Mouse (Mus musculus) layer of hippocampus, postnatal 25 days (tissue): ENCODE results near the gene Pip5k1c. TPM values are rescaled to one million over a fixed set of nuclear protein-coding genes. Genes with fewer than 3 reads are reported as not detected.

Source experiments
- DNase-seq, 2 experiments: peaks; one replicate each; pipeline ENCODE4 v3.0.0; 2022; ENCODE audit warnings: mixed read lengths in 2 of 2, low spot score in 1 of 2; ENCODE audit errors: extremely low spot score in 1 of 2
- total RNA-seq, 2 experiments: library from RNA; stranded (reverse); gene quantifications; 2 replicates each; pipeline ENCODE4 v1.2.3; 2021

Gene Pip5k1c
- total RNA-seq, 2 experiments from 2014 or later = 306 to 318 TPM

DNA sequence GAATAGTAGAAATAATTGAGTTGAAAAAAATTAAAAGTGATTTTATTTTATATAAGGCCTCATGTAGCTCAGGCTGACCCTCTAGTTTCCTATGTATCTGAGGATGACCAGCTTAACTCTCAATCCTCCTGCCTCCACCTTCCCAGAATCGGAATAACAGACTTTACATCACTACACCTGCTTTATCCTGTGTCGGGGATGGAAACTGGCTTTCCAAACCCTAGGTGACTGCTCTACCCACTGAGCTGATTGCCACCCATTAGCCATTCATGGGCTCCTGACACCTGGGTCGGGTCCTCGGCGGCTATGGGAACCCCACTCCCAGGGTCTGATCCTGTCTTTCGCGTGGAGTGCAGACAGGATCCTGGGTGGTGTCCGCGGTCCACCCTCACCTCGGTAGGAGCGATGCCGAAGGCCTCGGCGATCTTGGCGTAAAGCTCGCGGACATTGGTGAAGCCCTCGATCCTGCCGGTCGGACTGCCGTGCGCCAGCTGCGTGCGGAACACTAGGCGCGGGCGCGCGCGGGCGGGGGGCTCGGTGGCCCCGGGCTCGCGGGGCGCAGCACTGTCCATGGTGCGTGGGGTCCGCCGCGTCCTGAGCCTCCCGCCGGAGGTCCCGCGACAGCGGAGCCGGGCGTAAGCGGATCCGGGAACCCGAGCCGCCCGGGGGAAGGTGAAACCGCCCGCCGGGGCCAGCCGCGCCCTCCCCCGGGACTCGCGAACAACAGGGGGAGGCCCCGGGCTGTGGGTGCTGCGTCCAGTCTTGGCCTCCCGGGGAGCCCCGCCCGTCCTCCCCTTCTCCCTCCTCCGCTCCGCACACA is 50.1 kb downstream of the Pip5k1c start, which contains the start of gene Gipc3:
Gene Gipc3, minus strand, starts transcription at position 581 of the 820 bp plus-strand sequence.
- no peak for DNase-seq

DNA sequence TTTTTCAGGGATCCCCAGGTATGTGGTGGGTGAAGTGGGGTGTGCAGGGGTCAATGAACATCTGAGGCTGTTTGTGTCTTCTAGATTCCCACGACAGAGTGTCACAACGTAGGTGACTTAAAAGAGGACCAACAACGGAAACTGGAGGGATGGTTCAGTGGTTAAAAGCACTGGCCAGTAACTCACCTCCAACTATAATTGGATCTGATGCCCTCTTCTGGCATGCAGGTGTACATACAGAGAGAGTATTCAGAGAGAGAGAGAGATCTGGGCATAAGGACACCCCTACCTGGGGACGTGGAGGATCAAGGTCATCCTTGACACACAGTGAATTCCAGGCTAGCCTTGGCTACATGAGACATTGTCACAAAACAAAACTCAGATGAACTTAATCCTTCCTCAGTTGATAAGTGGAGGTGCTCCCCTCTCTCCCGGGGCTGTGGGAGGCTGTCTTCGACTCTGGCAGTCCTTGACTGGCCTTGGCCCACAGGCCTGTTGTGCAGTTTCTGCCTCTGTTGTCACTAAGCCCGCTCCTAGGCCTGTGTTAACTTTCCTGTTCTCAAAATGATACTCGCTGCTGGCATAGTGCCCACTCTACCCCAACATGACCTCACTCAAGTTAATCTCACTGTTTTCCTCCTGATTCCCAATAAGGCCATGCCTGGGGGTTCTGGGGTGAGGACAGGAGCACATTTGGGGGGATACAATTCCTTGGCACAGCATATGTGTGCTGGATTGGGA is 51.8 kb downstream of the Pip5k1c start:
- no peak for DNase-seq

DNA sequence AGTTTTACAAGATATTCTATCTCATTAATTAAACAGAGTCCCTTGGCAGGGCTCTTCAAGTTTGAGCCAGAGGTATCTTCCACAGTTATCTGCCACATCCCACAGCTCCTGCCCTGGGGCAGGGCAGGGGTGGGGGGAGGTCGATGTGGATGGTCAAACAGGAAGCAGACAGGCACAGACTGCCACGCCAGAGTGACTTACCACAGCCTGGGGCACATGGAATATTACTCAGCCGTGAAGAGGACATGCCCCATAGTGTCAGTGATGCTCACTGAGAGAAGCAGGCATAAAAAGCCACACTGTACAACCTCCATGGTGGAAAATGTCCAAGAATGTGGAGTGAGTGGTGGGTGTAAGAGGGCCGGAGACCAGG is 52.4 kb downstream of the Pip5k1c start:
- DNase-seq = no peak

- no peak for DNase-seq
These were observed 53.8 kb downstream of the Pip5k1c start for GRCm38 (mm10) chr10:81346453-81347067.

GRCm38 (mm10) chr10:81349146-81349545 is 56.4 kb downstream of the Pip5k1c start:
- DNase-seq = no peak

GRCm38 (mm10) chr10:81349961-81350350 is 57.2 kb downstream of the Pip5k1c start:
- no peak for DNase-seq

DNA sequence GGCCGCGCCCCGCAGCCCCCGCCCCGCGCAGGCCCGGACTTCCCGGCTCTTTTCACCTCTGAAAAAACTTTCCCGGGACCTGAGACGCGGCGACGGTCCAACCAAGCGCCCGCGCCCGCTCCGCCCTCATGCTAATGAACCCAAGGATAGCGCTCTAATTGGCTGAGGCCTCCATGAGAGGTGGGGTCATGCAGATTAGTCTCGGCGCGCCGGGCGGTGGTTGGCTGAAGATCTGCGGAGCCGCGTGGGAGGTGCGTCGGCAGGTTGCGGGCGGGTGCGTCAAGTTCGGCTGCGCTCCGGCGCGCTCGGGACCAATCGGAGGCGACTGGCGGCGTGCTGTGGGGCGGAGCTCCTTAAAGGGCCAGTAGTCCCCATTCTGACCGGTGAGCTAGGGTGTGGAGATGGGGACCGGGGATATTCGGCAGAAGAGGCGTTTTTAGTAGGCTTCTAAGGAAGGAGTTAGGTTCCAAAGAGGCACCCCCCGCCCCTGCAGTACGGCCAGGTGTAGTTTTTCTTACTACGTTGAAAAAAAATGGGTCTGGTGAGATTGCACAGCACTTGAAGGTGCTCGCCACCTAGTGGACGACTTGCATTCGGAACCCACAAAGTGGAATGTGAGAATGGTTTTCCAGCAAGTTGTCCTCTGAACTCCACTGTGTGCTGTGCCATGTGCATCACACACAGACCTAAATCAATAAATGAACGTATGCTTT is 57.7 kb downstream of the Pip5k1c start, which contains the start of gene Hmg20b:
Gene Hmg20b, minus strand, starts transcription at position 130 of the 713 bp plus-strand sequence.
- peak; percentile 98 for DNase-seq

DNA sequence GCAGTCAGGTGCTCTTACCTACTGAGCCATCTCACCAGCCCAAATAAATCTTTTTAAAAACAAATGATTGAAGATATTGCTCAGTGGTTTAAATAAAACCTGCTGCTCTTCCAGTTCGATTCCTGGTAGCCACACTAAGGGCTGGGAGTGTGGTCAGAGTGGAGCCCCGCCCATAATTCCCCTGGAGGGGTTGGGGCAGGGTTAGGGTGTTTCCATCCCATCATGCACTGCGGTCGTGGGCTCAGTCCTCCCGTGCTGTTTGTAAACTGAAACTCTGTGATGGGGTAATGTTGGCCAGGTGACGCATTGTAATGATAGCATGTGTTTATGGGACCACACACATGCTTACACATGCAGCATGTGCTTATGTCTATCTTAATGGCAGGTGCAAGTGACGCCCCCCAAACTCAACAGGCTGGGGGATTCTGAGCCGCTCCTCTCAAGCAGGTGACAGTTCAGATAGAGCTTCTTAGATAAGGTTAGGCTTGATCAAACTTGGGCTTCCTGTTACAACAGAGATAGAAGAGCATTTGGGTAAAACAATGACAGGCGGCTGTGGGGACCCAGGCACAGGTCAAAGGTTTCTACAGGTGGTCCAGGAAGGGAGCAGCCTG is 59.0 kb downstream of the Pip5k1c start:
- DNase-seq = no peak

DNA sequence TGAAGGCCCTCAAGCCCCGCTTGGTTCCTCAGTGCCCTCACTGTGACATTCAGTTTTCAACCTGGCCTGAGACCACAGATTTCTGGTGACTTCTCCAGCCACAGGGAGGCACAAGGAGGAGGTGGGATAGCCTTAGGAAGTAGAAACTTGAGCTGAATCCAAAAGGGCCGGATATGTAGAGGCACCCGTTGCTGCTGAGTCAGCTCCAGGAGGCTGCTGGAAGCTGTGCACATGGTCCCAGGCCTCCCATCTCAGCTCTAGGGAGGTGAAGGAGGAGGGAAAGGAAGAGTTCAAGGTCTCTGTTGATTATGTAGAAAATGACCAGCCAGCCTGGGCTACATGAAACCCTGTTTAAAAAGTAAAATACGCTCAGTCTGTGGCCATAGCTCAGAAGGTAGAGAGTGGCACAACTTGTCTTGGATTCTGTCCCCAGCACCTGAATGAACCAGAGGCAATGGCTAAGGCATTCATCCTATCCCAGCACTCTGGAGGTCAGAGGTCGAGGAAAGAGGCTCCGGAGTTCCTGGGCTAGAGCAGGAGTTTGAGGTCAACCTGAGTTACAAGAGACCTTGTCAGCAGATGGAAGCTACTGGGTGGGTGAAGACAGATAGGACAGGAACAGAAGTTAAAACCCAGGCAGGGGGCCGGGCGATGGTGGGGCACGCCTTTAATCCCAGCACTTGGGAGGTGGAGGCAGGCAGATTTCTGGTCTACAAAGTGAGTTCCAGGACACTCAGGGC is 62.1 kb downstream of the Pip5k1c start:
- no peak for DNase-seq

DNA sequence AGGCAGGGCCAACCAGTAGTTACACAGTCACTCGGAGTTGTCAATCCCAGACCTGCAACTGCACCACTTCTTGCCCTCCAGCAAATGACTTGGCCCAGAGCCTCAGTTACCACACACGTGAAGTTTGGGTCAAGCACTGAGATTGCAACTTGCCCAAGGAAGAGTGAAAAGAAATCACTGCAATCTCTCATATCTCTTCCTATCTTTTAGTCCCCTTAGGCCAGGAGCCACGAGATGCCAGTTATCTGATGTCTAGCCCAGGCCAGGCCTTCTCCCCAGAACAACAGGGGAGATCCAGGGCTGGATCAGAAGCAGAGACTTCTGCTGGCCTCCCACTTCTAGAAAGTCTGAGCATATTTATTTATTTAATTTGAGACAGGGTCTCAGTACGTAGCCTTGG is 62.8 kb downstream of the Pip5k1c start:
- DNase-seq = no peak

GRCm38 (mm10) chr10:81356352-81356990 is 63.7 kb downstream of the Pip5k1c start:
- no peak for DNase-seq

GRCm38 (mm10) chr10:81356991-81357844 is 64.5 kb downstream of the Pip5k1c start, which contains the start of gene Mfsd12:
Mfsd12 (plus strand) TSS chr10:81357491.
- DNase-seq = peak; percentile 84

DNA sequence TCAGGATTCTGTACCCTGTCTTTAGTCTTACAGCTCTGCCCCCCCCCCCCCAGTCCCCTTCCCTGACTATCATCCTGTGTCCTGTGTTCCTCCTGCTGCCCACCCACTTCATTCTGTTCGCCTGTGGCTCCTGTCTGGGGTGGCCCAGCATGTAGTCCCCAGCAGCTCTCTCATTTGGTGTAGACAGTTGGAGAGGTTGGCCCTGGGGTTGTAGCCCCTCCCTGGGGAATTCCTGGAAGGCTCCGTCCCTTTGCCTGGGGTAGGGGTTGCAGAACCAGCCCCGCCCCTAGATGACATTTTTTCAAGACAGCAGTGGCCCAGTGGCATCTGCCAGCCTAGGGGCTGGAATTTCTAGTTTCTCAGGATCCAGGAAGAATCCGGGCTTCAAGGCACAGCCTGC is 65.4 kb downstream of the Pip5k1c start:
- DNase-seq = no peak

- no peak for DNase-seq
These were observed 66.1 kb downstream of the Pip5k1c start for GRCm38 (mm10) chr10:81358841-81359240.

- no peak for DNase-seq
These were observed 68.0 kb downstream of the Pip5k1c start for GRCm38 (mm10) chr10:81360721-81361120.

DNA sequence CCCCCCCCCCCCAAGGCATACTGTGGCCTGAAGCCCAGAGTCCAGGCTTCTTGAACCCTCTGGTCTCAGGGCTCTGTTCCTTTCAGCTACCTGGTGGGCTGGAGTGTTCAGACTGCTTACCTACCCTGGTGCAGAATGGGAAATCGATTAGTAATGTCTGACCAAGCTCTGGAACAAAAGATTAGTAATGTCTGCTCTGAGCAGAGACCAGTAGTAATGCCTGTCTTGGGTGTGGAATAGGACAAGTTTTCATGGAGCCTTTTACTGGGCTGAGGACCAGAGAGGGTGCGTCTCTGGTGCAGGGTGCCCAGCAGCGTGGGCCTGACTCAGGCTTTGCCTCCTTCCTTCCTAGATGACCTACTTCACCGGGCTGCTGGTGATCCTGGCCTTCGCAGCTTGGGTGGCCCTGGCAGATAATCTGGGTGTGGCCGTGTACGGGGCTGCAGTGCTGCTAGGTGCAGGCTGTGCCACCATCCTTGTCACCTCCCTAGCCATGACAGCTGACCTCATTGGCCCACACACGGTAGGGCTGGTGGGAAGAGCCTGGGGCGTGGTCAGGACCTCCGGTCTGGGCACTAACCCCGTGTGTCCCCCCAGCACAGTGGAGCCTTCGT is 69.7 kb downstream of the Pip5k1c start:
- no peak for DNase-seq
